Mouse (Mus musculus): Measurements from ENCODE around the gene Dlgap1.
A peak's percentile ranks its signal among the peaks of the same experiment; 100 is the strongest.

Dlgap1 gene

GRCm38 (mm10) chr17:70853436-70853905 is 884.6 kb downstream of the Dlgap1 start, which contains the start of gene Tgif1:
Gene Tgif1, minus strand, starts transcription at chr17:70853546.
- Histone ChIP-seq H3K9me3 (ENCODE audit: low read length) (no peaks in the 10 kb centered on the region), H3K4me3 (replicated peaks; ENCODE audit: low read length) (peak within 1 kb of the TSS; percentile 95), H3K4me1 (replicated peaks; ENCODE audit: low read depth, low read length) (peaks cover 37% of the 10 kb centered on the region), H3K27me3 (ENCODE audit: insufficient read depth, low read length) (no peaks in the 10 kb centered on the region), H3K36me3 (ENCODE audit: insufficient read depth, low read length) (peaks cover 44% of the 10 kb centered on the region)
- TF ChIP-seq NANOG (IDR thresholded peaks at IDR 0.05; ENCODE audit: borderline replicate concordance, low read length) (no peak), CTCF (conservative IDR thresholded peaks at IDR 0.05; ENCODE audit: low read length) (no peak), POU5F1 (IDR thresholded peaks at IDR 0.05; ENCODE audit: borderline replicate concordance, low read length) (no peak)

- H3K36me3 ChIP-seq (ENCODE audit: insufficient read depth, low read length): peaks cover 47% of the 10 kb centered on the region
- peaks cover 43% of the 10 kb centered on the region for H3K4me1 ChIP-seq (replicated peaks; ENCODE audit: low read depth, low read length)
- H3K27me3 ChIP-seq (ENCODE audit: insufficient read depth, low read length): no peaks in the 10 kb centered on the region
- H3K9me3 ChIP-seq (ENCODE audit: low read length): no peaks in the 10 kb centered on the region
- TF ChIP-seq NANOG (IDR thresholded peaks at IDR 0.05; ENCODE audit: borderline replicate concordance, low read length) (no peak), POU5F1 (IDR thresholded peaks at IDR 0.05; ENCODE audit: borderline replicate concordance, low read length) (no peak), CTCF (conservative IDR thresholded peaks at IDR 0.05; ENCODE audit: low read length) (no peak)
- H3K4me3 ChIP-seq (replicated peaks; ENCODE audit: low read length): peak overlapping the region; percentile 95
Observed at GRCm38 (mm10) chr17:70854021-70854420, 885.1 kb downstream of the Dlgap1 start.

- H3K4me1 ChIP-seq (replicated peaks; ENCODE audit: low read depth, low read length): peaks cover 68% of the 10 kb centered on the region
- peaks cover 66% of the 10 kb centered on the region for H3K36me3 ChIP-seq (ENCODE audit: insufficient read depth, low read length)
- no peaks in the 10 kb centered on the region for H3K9me3 ChIP-seq (ENCODE audit: low read length)
- H3K4me3 ChIP-seq (replicated peaks; ENCODE audit: low read length): no peak overlapping the region
- no peaks in the 10 kb centered on the region for H3K27me3 ChIP-seq (ENCODE audit: insufficient read depth, low read length)
- TF ChIP-seq NANOG (IDR thresholded peaks at IDR 0.05; ENCODE audit: borderline replicate concordance, low read length) (no peak), POU5F1 (IDR thresholded peaks at IDR 0.05; ENCODE audit: borderline replicate concordance, low read length) (no peak)
Observed at GRCm38 (mm10) chr17:70856871-70857415, 888.1 kb downstream of the Dlgap1 start.

- Histone ChIP-seq H3K4me1 (replicated peaks; ENCODE audit: low read depth, low read length) (peaks cover 85% of the 10 kb centered on the region), H3K4me3 (replicated peaks; ENCODE audit: low read length) (no peak overlapping the region), H3K27me3 (ENCODE audit: insufficient read depth, low read length) (no peaks in the 10 kb centered on the region), H3K36me3 (ENCODE audit: insufficient read depth, low read length) (peaks cover 82% of the 10 kb centered on the region), H3K9me3 (ENCODE audit: low read length) (no peaks in the 10 kb centered on the region)
- TF ChIP-seq POU5F1 (IDR thresholded peaks at IDR 0.05; ENCODE audit: borderline replicate concordance, low read length) (no peak), NANOG (IDR thresholded peaks at IDR 0.05; ENCODE audit: borderline replicate concordance, low read length) (no peak), CTCF (conservative IDR thresholded peaks at IDR 0.05; ENCODE audit: low read length) (no peak)
Observed at GRCm38 (mm10) chr17:70858814-70859213, 889.9 kb downstream of the Dlgap1 start.

GRCm38 (mm10) chr17:70864117-70864516 is 895.2 kb downstream of the Dlgap1 start:
- Histone ChIP-seq H3K27me3 (ENCODE audit: insufficient read depth, low read length) (no peaks in the 10 kb centered on the region), H3K4me3 (replicated peaks; ENCODE audit: low read length) (peak overlapping the region; percentile 56), H3K4me1 (replicated peaks; ENCODE audit: low read depth, low read length) (peaks cover 87% of the 10 kb centered on the region), H3K36me3 (ENCODE audit: insufficient read depth, low read length) (peaks cover 42% of the 10 kb centered on the region), H3K9me3 (ENCODE audit: low read length) (peaks cover 6% of the 10 kb centered on the region; the same call in 1 of the 2 replicates)
- TF ChIP-seq CTCF (conservative IDR thresholded peaks at IDR 0.05; ENCODE audit: low read length) (no peak), NANOG (IDR thresholded peaks at IDR 0.05; ENCODE audit: borderline replicate concordance, low read length) (no peak), POU5F1 (IDR thresholded peaks at IDR 0.05; ENCODE audit: borderline replicate concordance, low read length) (no peak)

GRCm38 (mm10) chr17:70864645-70865044 is 895.8 kb downstream of the Dlgap1 start:
- Histone ChIP-seq H3K4me1 (replicated peaks; ENCODE audit: low read depth, low read length) (peaks cover 87% of the 10 kb centered on the region), H3K36me3 (ENCODE audit: insufficient read depth, low read length) (peaks cover 38% of the 10 kb centered on the region), H3K27me3 (ENCODE audit: insufficient read depth, low read length) (no peaks in the 10 kb centered on the region), H3K9me3 (ENCODE audit: low read length) (peaks cover 6% of the 10 kb centered on the region; the same call in 1 of the 2 replicates), H3K4me3 (replicated peaks; ENCODE audit: low read length) (peak overlapping the region; percentile 56)
- TF ChIP-seq POU5F1 (IDR thresholded peaks at IDR 0.05; ENCODE audit: borderline replicate concordance, low read length) (no peak), CTCF (conservative IDR thresholded peaks at IDR 0.05; ENCODE audit: low read length) (no peak), NANOG (IDR thresholded peaks at IDR 0.05; ENCODE audit: borderline replicate concordance, low read length) (no peak)

- H3K4me1 ChIP-seq (replicated peaks; ENCODE audit: low read depth, low read length): peaks cover 87% of the 10 kb centered on the region
- H3K4me3 ChIP-seq (replicated peaks; ENCODE audit: low read length): peak overlapping the region; percentile 56
- peaks cover 33% of the 10 kb centered on the region for H3K36me3 ChIP-seq (ENCODE audit: insufficient read depth, low read length)
- TF ChIP-seq POU5F1 (IDR thresholded peaks at IDR 0.05; ENCODE audit: borderline replicate concordance, low read length): no peak
- no peak for TF ChIP-seq CTCF (conservative IDR thresholded peaks at IDR 0.05; ENCODE audit: low read length)
- TF ChIP-seq NANOG (IDR thresholded peaks at IDR 0.05; ENCODE audit: borderline replicate concordance, low read length): peak; percentile 47; the same call in 1 of the 2 replicates
- H3K27me3 ChIP-seq (ENCODE audit: insufficient read depth, low read length): no peaks in the 10 kb centered on the region
- H3K9me3 ChIP-seq (ENCODE audit: low read length): peaks cover 8% of the 10 kb centered on the region
Observed at GRCm38 (mm10) chr17:70865060-70865604, 896.3 kb downstream of the Dlgap1 start.

- peaks cover 26% of the 10 kb centered on the region for H3K36me3 ChIP-seq (ENCODE audit: insufficient read depth, low read length)
- peaks cover 87% of the 10 kb centered on the region for H3K4me1 ChIP-seq (replicated peaks; ENCODE audit: low read depth, low read length)
- TF ChIP-seq POU5F1 (IDR thresholded peaks at IDR 0.05; ENCODE audit: borderline replicate concordance, low read length): no peak
- TF ChIP-seq NANOG (IDR thresholded peaks at IDR 0.05; ENCODE audit: borderline replicate concordance, low read length): no peak
- TF ChIP-seq CTCF (conservative IDR thresholded peaks at IDR 0.05; ENCODE audit: low read length): no peak
- peaks cover 14% of the 10 kb centered on the region for H3K9me3 ChIP-seq (ENCODE audit: low read length)
- H3K4me3 ChIP-seq (replicated peaks; ENCODE audit: low read length): peak overlapping the region; percentile 50
- no peaks in the 10 kb centered on the region for H3K27me3 ChIP-seq (ENCODE audit: insufficient read depth, low read length)
Observed at GRCm38 (mm10) chr17:70866029-70866428, 897.2 kb downstream of the Dlgap1 start.
